Mouse (Mus musculus) bone marrow, adult 2 months (tissue): ENCODE data around the gene S1pr4.

Experiments used
- CTCF ChIP-seq: fragments of 200-500 bp; IDR thresholded peaks from 2 replicates; pipeline ENCODE4 v1.5.1; 2011; ENCODE audit warnings: low read length, control low read depth; ENCODE audit not compliant: control insufficient read depth, insufficient read depth
- POLR2A ChIP-seq: fragments of 200-500 bp; IDR thresholded peaks from 2 replicates; pipeline ENCODE4 v1.6.1; 2011; ENCODE audit warnings: low read depth, mild to moderate bottlenecking, control low read depth, low read length, borderline replicate concordance; ENCODE audit not compliant: control insufficient read depth

GRCm38 (mm10) chr10:81452237-81452946 is 47.5 kb downstream of the S1pr4 start:
- no peak for TF ChIP-seq CTCF
- no peak for TF ChIP-seq POLR2A
